Mouse (Mus musculus) cerebellum, adult 11 months (tissue): Measurements from ENCODE around the gene 2410015M20Rik.

Experiments
- DNase-seq: peaks from one replicate; pipeline ENCODE4 v3.0.0; 2022

Gene 2410015M20Rik

GRCm38 (mm10) chr17:56570287-56570686, 39.3 kb downstream of the 2410015M20Rik start:
- no peak for DNase-seq

DNA sequence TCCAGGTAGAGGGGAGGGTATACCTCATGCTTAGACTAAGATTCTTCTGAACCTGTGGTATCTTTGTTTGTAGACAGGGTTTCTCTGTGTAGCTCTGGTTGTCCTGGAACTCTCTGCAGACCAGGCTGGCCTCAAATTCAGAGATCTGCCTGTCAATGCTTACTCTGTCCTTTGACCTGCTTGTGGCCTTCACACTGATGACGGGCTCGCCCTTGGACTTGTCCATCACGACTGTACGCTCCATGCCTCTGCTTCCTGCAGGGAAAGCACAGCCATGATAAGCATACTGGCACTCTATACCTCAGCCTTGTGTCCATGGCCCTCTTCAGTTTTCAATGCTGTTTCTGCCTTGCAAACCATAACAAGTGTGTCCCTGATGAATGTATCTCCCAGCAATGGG, 42.2 kb downstream of the 2410015M20Rik start:
- no peak for DNase-seq

DNA sequence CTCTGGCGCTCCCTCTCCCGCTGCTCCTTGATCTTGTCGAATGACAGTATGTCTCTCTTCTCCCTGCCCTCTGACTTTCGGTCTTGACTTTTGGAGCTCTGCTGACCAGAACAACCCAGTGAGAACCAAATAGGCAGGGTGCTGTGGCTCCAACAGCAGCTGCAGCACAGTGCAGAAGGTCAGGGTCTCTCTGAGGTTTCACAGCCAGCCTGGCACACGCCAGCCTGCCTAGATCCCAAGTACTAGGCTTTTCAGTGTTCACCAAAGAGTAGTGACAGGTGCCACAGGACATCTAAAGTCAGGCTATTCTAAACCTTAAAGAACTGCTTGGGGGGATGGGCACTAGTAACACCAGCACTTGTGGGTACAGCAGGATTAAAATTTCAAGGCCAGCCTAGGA, 42.7 kb downstream of the 2410015M20Rik start:
- no peak for DNase-seq

DNA sequence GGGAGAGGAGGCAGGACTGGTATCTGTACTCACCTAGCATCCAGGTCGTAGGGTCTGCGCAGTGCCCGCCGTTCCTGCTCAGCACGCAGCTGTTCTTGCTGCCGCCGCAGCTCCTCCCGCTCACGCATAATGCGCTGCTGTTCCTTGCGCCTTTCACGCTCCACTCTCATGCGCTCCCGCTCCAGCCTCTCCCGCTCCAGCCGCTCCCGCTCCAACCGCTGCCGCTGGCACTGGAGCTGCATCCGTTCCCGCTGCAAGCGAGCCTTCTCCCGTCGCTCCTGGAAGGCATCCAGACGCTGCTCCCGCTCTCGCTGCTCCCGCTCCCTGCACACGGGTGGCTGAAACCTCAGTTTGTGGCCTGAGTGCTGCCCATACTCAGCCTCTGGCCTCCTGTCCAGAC, 43.3 kb downstream of the 2410015M20Rik start:
- DNase-seq: no peak

DNA sequence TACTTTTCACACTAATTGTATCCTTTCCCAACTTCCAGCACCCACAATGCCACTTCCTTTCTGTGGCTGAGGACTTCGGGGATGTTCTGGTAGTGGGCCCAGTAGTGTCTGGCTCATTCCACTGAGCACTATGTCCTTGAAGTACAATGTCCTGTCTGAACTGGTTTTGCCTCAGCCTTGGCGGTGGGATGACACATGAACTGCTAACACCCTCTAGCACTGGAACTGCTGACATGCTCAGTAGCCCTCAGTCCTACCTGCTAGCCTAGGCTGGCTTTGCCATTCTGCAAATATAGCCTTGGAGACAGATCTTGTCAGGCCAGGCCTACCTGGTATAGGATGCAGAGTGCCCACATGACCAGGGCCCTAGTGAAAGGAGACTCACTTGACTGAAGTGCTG, 47.7 kb downstream of the 2410015M20Rik start:
- DNase-seq: no peak

DNA sequence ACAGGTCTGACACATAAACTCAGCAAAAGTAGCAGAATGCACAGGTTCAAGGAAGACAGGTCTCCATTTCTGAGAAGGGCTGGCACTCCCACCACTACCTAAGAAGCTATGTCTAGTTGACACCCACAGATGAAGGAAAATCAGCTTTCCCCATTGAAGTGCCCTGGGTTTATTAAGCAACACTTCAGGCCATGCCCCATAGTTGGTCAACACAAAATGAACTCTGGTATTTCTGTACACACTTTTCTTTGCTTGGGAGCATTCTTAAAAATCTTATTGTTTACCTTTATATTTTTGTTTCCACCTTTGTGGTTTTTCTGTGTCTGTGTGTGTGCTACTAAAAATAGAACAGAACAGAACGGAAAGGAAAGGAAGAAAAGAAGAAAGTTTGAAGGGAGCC, 49.4 kb downstream of the 2410015M20Rik start:
- no peak for DNase-seq

DNA sequence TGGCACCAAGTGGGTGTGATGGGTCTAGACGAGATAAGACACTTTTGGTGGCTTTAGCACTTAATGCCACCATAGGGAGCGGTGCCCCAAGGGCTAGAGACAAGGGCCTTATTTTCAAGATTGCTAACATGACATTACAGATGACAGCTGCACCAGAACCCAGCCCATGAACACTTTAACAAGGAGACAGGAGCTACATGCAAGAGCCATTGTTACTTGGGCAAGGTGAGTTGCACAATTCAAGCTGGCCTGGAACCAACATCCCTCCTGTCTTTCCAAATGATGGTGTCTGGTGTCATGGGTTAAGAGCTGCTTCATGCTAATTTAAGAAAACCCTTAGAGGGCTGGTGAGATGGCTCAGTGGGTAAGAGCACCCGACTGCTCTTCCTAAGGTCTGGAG, 50.2 kb downstream of the 2410015M20Rik start:
- DNase-seq: no peak

DNA sequence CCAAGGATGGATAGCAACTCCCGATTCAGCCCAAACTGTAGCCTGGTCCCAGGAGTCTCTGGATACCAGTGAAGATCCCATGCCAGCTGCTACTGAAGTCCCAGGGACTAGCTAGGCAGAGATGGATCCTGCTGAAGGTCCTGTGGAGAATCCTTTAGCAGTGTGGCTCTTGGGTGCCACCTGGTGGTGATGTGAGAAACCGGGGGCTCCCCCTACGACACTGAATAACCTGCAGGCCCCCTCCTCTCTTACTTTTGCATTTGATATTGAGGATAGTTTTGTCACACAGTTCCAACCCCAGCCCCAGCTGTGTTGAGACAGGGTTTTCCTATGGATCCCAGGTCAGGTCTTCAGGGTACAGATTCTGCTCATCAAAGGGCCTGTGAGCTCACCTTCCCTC, 51.1 kb downstream of the 2410015M20Rik start:
- DNase-seq: peak; percentile 67
